Mouse (Mus musculus) left cerebral cortex, postnatal 14 days (tissue): ENCODE results near the gene Gm45799. TPM values are rescaled to one million over a fixed set of nuclear protein-coding genes. Genes with fewer than 3 reads are reported as not detected.

Experiments
- DNase-seq, 2 experiments: peaks; one replicate each; pipeline ENCODE4 v3.0.0; 2021 to 2022; ENCODE audit warnings: low spot score in 2 of 2, mixed read lengths in 1 of 2
- intact Hi-C: fragments of 180-260 bp; cut with DNase I; formaldehyde crosslinking; loops from one replicate; pipeline ENCODE4 v1.15.1; 2025
- long read RNA-seq, 2 experiments: library from polyadenylated mRNA; stranded (forward); transcript quantifications; one replicate each; pipeline ENCODE4 v2.0.0; 2021
- total RNA-seq, 2 experiments: library from RNA; stranded (reverse); gene quantifications; 2 replicates each; pipeline ENCODE4 v1.2.3; 2021

Gm45799 gene
- total RNA-seq: 10 to 100 TPM; 10.6 to 13.6 TPM
- long read RNA-seq, experiment 1, partial matches to known transcripts: 1 of 11 reads
- long read RNA-seq, experiment 1, other reads (novel, unspliced or antisense): 10 of 11 reads
- long read RNA-seq, experiment 2, partial matches to known transcripts: 3 of 8 reads
- long read RNA-seq, experiment 2, other reads (novel, unspliced or antisense): 5 of 8 reads

DNA sequence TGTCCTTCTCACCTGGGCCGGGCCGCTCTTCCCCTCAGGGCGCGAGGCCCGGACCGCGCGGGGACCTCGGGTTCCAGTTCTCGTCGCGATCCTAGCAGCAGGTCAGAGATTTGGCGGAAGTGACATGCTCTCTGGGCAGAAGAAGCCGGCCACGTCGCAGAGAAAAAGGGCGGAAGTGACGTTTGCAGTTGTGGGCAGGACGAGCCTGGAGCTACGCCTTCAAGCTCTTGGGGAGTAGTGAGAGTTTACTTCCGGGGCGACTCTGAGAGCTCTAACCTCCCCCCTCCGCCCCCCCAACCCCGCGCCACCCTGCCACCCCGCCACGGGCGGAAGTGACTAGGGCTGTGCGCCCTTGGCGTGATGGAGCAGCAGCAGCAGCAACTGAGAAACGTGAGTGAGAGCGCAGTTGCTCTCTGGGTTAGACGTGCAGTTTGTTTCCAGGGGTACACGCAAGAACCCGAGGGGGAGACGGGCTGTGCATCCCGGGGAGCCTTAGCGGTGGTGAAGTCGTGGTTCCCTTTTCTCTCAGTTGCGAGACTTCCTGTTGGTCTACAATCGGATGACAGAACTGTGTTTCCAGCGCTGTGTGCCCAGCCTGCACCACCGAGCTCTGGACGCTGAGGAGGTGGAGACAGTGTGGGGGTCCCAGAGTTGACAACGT lies at the start of gene Gm45799, which contains the start of gene Arfip2:
Gm45799 (plus strand) TSS at position 320 of the 661 bp plus-strand sequence.
Arfip2 (minus strand) TSS at position 184 of the 661 bp plus-strand sequence.
- DNase-seq: peak; percentile 98 to 99
- intact Hi-C loops: loop anchor here (10.0 kb wide), 1 partner anchor 94 kb away; the partner anchor contains the start of genes Ilk and Rrp8

DNA sequence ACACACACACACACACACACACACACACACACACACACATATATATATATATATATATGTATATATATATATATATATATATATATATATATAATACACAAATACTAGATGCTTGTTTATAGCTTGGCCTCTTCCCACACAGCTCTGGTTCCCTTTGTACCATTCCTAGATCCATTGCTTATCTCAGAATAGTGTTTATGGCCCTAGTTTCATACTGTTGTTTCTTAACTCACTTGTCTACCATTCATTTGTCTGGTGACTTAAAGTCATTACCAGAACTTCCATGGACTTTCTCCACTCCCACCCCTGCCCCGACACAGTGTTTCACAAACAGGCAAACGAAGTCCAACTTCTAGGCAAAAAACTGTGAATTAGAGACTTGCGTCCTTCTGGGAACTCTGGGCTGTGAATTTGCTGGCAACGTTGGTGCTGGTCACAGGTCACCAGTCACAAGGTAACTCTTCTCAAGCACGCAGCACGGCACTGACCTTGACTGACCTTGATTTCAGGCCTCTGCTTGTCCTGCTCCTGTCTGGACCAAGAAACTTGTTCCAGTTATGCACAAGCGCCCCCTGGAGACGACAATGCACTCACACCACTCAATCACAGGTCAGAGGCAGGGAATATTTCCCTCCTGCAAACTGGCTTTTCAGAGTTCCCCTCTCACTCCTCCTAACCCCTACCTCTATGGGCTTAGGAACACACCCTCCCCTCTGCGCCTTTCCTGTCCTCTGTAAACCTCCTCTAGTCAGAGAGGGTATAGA lies 37.3 kb upstream of the Gm45799 start:
- intact Hi-C loops: loop anchor here (5.0 kb wide), 1 partner anchor 51 kb away; the partner anchor contains the start of gene Smpd1
- DNase-seq: peak; percentile 48 to 72

DNA sequence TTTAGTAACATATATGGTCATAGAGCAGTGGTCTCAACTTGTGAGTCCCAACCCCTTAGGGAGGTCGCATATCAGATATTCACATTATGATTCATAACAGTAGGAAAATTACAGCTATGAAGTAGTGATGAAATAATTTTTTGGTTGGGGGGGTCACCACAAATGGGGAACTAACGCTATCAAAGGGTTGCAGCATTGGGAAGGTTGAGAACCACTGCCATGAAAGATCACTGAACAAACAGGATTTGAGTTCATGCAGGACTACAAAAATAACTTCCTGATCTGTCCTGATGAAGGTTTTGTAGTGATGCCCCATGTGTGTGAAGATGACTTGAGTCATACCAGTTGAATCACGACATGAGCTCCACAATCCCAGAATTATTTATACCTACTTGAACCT lies 31.9 kb upstream of the Gm45799 start:
- no peak for DNase-seq
- intact Hi-C loops: no loop called here

DNA sequence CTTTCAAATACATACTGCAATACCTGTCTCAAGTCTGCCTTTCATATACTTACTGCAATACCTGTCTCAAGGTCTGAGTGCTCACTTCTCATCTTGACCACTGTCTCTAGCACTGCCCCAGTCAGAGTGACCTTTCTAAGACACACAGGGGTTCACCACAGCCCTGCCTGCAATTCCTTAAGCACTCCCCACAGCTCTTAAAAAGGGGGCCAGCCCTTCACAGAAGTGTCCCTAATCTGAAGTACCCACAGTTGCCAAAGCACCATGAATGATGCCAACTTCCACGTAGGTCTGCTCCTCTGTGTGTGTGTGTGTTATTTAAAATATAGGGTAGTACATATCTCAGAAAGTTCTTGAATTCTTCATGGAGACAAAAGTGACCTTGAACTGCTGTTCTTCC lies 28.6 kb upstream of the Gm45799 start:
- DNase-seq: no peak
- intact Hi-C loops: no loop called here

DNA sequence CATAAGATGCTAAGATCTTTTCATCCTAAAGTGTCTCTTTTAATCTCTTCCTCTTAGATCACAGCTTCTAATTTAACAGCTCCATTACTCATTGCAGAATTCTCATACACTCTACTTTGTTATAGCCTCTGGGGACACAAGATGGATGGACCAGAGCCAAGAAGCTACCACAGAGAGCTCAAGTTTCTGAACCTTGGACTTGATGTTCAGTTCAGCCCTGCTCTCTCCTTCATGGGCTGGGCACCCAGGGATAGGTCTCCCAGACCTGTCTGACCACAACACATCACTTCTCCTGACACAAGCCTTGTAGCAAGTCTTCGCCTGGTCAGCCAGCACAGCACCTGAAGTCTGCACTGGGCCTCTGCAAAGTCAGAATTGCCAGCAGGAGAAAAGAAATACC lies 26.0 kb upstream of the Gm45799 start:
- intact Hi-C loops: loop anchor here (1.0 kb wide), 1 partner anchor 17 kb away; no protein-coding TSS in a partner anchor
- DNase-seq: no peak

DNA sequence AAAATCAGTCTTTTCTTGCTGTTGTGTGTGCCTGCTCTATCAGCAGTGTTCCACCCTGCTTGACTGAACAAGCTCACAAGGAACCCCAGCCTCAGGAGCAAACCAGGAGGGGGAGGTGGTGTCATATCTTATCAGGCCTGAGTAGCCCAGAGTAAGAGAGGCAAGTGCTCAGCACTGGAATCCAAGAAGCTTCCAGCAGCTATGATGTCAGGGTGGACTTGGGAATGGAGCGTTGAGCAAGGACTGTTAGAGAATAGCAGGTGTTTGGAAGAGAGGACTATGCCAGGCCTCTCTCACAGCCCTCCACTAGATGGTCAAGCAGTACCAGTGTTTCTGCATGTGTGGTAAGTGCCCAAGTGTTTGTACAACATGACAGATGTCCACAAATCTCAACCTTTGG lies 24.6 kb upstream of the Gm45799 start:
- no peak for DNase-seq
- intact Hi-C loops: no loop called here

DNA sequence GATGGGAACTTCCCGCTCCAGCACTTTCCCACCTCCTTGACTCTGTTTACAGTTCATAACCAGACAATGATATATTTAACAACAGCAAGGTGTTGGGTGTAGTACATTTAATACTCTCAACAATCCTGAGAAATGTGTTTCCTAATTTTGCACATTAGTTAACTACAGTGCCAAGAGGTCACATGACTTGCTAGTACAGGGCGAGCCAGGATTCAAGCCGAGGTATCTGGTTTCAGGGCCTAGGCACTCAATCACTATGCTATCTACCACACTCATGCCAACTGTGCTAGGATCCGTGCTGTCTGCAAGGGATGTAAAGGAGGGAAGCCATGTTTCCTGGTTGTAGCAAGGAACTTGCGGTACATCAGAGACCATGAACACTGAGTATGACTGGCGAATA lies 23.8 kb upstream of the Gm45799 start:
- intact Hi-C loops: no loop called here
- DNase-seq: no peak

DNA sequence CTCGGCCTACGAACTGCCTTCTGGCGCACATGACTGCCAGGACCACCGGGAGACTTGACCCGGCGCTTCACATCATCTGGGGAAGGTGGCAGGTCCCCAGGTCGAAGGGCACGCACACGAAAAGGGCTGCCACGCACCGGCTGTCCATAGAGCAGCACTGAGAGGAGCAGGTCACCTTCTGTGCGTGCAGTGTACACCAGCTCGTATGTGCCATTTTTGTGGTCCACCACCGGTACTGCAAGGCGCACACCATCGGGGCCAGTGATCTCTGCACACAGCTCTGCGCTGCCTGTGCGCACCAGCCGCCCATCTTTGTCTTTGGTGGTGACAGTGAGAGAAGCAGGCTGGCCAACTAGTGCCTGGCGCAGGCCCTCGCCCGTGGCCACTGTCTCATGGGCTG lies 22.5 kb upstream of the Gm45799 start:
- DNase-seq: no peak
- intact Hi-C loops: no loop called here

DNA sequence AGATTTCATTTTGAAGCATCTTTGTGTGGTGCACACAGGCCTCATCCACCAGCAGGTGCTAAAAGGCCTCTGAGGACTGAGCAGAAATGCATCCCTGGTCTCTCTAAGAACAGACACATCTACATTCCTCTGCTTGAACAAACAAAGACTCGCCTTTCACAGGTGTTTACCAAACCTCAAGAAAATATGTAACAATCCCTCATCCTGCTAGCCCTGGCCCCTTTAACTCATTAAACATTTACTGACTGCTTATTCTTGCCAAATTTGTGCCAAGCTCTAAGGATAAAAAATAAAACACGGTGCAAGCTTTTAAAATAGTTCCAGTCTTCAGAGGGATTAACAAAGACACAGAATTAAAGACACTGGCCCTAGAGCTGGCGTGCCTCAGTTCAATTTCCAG lies 20.7 kb upstream of the Gm45799 start:
- intact Hi-C loops: no loop called here
- DNase-seq: no peak

DNA sequence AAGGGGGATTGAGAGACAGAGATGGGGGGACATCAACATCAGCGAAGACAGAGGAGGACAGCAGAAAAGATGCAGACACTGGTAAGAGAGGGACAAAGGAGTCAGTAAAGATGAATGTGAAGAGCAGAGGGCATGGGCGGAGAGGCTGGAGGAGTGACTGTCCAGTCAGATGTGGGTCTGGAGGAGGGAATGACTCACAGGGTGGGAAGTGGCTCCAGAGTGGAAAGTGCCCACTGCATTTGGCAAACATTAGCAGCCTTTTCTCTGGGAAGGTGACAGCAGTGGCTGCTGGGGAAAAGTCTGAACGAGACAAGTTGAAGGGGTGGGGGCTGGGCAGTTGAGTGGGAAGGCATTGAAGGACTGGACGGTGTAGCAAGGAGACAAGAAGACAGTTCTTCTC lies 19.3 kb upstream of the Gm45799 start:
- DNase-seq: no peak
- intact Hi-C loops: no loop called here

DNA sequence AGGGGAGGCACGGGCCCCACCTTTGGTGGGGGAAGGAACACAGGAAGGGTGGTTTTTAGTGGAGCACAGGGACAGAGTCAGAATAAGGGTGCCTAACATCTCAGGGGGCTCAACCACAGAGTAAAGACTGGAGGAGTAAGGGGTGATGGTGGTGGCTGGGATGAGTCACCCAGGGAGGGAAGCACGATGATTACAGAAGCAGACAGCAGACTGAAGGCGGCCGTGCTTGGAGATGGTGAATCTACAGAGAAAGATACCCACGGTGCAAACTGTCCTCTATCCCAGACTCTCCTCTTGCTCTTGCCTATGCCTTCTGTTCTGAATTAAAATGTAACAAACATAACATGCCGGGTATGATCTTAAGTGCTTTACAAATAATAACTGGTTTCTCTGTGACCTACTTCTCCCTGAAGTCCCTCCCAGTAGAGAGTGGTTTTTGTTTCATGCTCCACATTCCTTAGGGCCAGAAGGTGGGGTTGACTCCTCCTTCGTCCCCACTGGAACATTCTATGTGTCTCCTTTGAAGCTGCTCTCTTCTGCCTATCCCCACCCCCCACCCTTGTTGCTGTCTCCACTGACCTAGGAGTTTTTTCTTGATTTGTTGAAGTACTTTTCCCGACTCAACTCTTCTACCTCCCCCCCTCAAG lies 18.6 kb upstream of the Gm45799 start:
- no peak for DNase-seq
- intact Hi-C loops: no loop called here

DNA sequence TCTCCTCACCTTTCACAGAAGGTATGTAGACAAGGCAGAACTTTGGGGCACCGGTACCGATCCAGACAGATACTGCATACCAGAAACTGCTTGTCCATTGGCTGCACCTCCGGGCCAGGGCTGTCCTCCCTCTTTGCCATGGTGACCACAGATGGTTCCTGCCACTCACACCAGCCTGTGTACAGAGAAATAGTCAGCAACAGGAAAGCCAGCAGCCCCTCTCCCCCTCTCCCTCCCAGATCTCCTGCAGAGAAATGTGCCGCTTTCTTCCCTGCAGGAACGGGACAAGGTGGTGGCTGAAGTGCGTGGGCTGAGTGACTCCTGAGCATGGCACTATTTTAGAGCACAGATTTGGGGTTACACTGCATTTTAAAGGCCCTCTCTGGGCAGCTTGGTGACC lies 15.0 kb upstream of the Gm45799 start:
- intact Hi-C loops: no loop called here
- DNase-seq: no peak

DNA sequence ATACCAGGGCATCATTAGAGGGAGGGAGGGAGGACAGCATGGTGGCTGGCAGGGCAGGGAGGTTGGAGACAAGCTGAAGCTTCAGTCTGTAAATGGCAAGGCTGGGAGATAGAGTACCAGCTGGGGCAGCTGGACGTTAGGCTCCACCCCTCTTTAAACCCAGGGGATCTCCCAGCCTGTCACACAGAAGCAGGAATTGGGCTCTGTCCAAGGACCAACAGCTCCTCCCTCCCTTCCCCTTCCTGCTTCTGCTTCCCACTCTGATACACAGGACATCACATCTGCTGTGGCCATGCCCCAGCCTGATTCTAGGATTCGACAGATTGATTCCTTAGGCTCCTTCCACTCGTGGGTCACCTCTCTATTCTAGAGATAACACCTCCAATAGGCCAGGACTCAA lies 11.7 kb upstream of the Gm45799 start:
- peak; percentile 53 to 69 for DNase-seq

DNA sequence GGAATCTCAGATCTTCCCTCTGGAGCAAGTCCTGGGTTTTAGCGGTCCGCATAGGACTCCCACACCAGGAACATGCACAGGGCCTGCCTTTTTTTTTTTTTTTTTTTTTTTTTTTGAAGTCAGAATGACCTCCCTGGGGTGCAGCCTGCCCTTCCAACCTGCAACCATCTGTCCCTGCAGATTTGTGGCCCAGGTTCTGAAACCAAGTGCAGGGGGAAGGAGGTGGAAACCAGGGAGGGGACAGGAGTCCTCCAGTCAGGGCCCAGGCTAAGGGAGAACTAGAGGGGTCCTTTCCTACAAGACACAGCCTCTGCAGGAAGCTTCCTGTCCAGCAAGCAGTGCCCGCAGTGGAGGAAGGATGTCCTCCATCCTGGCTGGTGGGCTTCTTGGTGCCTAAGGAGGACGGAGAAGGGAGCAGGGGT lies 7.8 kb upstream of the Gm45799 start:
- peak in 1 of 2 experiments; percentile 18 for DNase-seq
- intact Hi-C loops: loop anchor here (5.0 kb wide), 2 partner anchors 65 to 80 kb away; partner anchors contain the start of gene Smpd1

More for the DNA sequence above, 11.7 kb upstream of the Gm45799 start:
- intact Hi-C loops: no loop called here

DNA sequence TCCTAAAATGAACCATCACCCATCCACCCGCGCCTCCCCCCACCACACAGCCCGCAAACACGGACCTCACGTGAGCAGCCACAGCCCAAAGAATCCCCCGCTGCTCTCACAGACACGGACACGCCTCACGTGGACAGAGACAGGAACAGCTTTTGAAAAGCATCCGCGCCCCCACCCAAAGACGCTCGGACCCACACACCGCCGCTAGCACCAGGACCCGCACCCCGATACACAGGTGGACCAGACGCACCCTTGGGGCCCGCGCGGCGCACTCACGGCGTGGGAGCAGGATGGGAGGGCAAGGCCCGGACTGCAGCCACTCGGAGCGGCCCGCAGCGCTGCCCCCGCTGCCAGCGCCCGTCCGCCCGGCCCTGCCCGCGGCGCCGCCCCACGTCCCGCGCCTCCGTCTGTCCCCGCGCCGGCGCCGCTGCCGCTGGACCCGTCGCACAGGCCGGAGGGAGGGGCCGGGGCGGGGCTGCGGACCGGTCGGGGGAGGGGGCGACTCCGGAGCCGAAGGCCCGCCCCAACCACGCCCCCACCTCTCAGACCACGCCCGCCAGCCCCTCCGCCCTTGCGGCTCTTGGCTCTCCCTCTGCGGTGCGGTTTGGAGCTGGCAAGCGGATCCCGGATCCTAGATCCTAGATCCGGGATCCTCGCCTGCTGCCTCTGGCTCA lies 7.1 kb upstream of the Gm45799 start, which contains the start of gene Trim3:
Trim3 (minus strand) TSS at position 445 of the 674 bp plus-strand sequence.
- intact Hi-C loops: loop anchor here (5.0 kb wide), 2 partner anchors 66 to 81 kb away; partner anchors contain the start of gene Smpd1
- DNase-seq: peak; percentile 88 to 91

DNA sequence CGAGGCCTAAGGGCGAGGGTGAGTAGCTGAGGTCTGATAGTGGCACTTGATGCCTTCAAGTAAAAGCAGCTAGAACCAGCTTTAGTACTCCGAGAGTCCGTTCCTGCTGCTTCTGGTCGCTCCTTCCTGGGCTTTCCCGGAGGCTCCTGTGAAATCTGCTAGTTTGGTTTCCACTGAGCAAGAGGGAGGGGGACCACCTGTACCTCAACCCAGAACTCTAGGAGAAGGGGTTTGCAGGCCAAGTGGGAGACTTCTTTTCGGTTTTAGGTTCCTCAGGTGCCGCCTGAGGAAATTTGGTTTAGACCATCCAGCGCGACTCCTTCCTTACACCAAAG lies 6.6 kb upstream of the Gm45799 start:
- DNase-seq: no peak
- intact Hi-C loops: loop anchor here (5.0 kb wide), 2 partner anchors 66 to 81 kb away; partner anchors contain the start of gene Smpd1

DNA sequence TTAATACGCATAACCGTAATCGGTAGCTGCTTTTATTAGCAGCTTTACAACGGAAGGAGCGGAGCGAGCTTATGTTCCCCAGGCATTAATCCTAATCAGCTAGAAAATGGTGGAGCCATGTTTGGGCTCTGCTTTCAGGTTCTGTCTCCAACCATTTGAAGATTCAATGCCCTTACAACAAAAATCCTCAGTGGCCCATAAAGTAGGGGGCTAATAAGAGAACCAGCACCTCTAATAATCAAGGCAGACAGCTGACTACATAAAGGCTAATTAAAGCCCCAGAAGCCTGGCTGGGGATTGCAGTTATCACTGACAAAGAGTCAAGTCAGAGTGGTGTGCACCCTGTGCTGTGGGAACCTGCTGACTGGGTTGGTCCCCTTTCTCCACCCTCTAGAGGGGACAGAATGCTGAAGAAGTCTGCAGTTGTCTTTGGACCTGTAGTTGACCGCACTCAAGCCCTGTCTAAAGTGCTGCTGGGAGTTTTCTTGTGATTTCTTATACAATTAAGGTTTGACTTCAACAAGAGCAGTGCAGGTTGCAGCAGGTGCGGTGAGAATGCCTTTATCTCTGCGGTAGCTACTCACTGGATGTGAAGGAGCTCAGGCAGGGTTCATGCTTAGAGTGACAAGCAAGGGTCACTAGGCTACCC lies 6.0 kb upstream of the Gm45799 start:
- no peak for DNase-seq
- intact Hi-C loops: loop anchor here (5.0 kb wide), 2 partner anchors 67 to 82 kb away; partner anchors contain the start of gene Smpd1

DNA sequence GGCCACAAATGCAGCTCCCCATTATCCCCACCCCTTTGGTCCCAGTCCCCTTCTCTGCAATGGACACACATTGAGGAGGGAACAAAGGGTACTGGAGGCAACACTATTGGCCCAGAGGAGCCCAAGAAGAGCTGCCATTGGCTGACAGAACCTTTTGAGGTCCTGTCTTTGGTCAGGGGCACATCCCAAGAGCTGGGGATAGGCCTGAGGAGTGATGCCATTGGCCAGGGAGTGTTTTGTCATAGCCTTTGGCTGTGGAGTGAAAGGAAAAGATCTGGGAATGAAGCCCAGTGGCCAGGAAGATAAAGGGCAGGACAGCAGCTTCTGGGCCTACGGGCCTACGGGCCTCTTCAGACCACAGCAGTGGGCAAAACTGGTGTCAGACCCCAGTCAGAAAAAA lies 4.6 kb upstream of the Gm45799 start:
- intact Hi-C loops: loop anchor here (5.0 kb wide), 1 partner anchor 117 kb away; the partner anchor contains the start of gene Tpp1
- DNase-seq: no peak
